Mouse (Mus musculus): ENCODE data around the gene Ak2. TPM values are rescaled to one million over a fixed set of nuclear protein-coding genes. Genes with fewer than 3 reads are reported as not detected.
A peak's percentile ranks its signal among the peaks of the same experiment; 100 is the strongest.

The Ak2 gene
- total RNA-seq, 4 experiments from 2014 or later = 24.9 to 28.2 (median 26.3) TPM

DNA sequence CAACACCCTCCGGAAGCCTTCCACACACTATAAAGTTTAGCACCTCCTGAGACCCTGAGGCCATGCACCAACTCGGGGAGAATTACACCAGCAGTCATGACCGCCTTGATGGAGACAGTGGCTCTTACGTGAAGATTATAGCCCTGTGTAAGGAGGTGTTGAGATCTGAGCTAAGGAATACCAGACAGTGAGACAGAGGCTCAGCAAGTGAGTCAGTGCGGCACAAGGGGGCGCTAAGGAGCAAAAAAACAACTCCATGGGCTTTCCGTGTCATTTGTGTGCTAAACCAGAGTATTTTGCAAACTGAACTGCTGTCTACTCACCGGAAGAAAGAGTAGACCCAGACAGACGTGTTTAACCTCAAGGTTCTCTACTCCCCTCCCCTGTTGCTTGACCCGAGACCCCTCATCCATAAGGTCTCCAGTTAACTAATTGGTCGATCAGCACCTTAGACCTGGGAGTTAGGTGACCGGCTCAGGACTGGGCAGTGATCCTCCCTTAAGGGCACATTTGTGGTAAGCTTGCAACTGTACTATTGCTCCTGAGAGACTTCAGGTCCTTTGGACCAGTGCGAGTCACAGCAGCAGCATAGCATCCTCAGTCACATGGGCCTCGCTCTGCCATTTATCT lies 20.6 kb upstream of the Ak2 start:
- peak in 1 of 2 experiments; percentile 30 for DNase-seq (ENCODE audit: low spot score in 2 of 2)

DNA sequence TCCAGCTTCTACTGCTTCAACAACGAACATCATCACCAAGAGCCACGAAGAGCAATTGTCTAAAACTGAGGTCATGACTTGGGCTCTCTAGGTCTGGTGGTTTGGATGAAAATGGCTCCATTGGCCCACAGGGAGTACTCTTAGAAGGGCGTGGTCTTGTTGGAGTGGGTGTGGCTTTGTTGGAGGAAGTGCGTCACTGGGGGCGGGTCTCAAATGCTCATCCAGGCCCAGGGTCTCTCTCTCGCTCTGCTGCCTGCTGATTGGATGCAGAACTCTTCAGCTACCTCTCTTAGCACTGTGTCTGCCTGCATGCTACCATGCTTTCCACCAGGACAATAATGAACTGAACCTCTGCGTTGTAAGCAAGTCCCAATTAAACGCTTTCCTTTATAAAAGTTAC lies 17.1 kb upstream of the Ak2 start:
- DNase-seq (ENCODE audit: low spot score in 2 of 2) = no peak

DNA sequence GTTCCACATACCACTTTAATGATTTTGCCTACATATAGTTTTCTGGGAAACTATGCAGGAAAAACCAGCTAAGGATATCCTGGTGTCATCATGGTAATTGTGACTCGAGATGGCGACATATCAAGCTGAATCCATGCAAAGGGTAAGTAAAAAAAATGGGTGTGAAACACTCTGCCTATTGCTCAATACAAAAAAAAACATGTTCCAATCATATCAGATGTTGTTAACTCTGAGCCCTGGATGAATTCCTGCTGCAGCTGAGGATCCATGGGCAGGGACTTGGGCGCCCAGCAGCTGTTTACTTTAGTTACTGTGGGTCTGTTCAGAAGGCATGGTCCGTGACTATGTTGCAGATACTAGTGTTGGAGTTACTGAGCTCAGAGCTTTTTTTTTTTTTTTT lies 15.2 kb upstream of the Ak2 start:
- DNase-seq (ENCODE audit: low spot score in 2 of 2) = no peak

GRCm38 (mm10) chr4:128977217-128977616 lies 14.5 kb upstream of the Ak2 start:
- DNase-seq (ENCODE audit: low spot score in 2 of 2) = no peak

DNA sequence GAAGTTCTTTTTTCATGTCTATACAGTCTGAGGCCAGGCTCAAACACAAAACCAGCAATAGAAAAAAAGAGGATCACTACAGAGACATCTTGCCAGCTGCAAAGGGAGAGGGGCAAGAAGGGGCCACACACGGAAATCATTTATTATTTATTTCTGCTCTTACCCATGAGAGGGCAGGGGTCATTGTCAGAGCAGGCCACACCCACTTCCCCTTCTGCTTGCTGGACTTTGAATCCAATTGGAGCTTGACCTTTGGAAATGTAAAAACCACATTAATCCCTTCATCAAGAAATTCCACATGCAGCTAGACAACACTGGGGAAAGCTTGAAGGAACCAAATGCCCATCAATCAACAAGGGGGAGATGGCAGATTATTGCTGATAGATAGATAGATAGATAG lies 13.1 kb upstream of the Ak2 start:
- DNase-seq (ENCODE audit: low spot score in 2 of 2) = no peak

- DNase-seq (ENCODE audit: low spot score in 2 of 2) = no peak
Measured at GRCm38 (mm10) chr4:128980890-128981832, 10.6 kb upstream of the Ak2 start.

DNA sequence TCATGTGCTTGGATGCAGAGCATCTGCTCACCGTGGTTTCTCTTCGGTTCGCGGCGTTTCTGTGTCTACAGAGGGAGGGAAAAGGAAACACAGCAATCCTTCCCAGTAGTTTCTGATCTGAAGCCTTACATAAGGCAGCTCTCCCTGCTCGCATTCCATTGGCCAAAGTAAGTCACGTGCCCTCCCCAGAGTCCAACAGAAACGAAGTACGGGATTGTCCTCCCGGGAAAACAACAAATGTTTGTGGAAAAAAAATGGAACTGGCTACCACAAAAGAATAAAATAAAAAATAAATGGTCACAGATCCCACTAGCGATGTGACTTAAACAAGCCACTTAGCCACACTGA lies 10.0 kb upstream of the Ak2 start:
- DNase-seq (ENCODE audit: low spot score in 2 of 2) = no peak

- no peak for DNase-seq (ENCODE audit: low spot score in 2 of 2)
Measured at GRCm38 (mm10) chr4:128983151-128983550, 8.6 kb upstream of the Ak2 start.

DNA sequence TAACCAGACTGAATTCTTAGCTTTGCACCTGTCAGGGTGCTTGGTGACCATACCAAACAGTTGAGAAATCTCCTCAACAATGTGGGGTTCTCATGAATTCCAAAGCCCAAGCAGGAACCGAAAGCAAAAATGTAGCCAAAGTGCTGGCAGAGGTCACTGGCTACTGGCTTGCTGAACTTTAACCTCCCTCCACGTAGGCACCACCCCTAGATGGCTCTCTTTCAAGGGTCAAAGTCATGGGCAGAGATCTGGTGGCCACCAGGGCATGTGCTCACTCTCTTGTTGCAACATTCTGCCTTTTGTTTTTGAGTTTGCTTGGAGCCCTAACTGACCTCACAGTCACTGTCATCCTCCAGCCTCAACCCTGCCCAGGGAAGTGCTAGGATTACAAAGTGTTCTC lies 8.1 kb upstream of the Ak2 start:
- DNase-seq (ENCODE audit: low spot score in 2 of 2) = no peak

DNA sequence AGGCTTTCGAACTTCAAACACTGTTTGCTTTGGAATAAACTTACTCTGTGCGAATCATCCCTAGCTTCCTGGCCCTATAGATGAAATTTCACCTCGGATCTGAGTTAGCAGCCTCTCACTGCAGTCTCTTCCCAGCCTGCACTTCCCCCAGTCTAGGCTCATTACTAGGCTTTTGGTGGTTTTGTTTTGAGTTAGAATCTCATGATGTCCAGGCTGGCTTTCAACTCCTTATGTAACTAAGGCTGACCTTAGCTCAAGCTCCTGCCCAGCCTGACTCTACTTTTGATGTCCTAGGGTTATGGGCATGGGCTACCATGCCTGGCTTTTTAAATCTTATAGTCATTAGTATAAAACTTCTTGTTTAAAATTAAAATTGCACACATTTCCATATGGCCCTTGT lies 7.2 kb upstream of the Ak2 start:
- no peak for DNase-seq (ENCODE audit: low spot score in 2 of 2)

- DNase-seq (ENCODE audit: low spot score in 2 of 2) = no peak
Measured at GRCm38 (mm10) chr4:128988911-128989310, 2.8 kb upstream of the Ak2 start.

GRCm38 (mm10) chr4:128989678-128990077 lies 2.1 kb upstream of the Ak2 start:
- DNase-seq (ENCODE audit: low spot score in 2 of 2) = no peak

GRCm38 (mm10) chr4:128992176-128992575 lies 418 bp downstream of the Ak2 start:
- DNase-seq (ENCODE audit: low spot score in 2 of 2) = no peak

DNA sequence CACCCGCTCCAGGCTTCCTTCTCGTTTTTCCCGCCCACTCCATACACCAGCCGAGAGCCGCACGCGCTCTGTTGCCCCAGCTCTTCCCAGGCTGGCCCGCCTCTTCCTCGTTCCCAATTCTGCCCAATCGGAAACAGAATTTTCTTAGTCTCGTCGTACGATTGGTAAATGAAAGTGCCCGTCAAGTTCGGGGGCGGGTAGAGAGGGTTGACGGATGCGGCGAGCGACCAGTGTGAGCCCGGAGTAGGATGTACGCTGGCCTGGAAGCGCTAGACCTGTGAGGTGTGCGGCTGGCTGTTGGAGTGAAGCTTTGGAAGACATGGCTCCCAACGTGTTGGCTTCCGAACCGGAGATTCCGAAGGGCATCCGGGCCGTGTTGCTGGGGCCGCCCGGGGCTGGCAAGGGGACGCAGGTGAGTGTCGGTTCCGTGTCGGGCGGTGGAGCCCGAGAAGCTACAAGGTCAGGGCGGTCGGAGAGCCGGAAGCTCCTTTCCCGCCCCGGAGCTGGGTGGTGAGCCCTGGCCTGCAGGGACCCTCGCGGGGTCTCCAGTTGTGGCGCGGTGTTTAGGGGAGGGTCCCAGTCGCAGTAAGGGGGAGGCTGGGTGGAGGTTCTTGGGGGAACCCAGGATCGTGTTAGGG lies 1.4 kb downstream of the Ak2 start:
- peak; percentile 90 to 93 for DNase-seq (ENCODE audit: low spot score in 2 of 2)

GRCm38 (mm10) chr4:128993675-128994074 lies 1.9 kb downstream of the Ak2 start:
- DNase-seq (ENCODE audit: low spot score in 2 of 2) = no peak

DNA sequence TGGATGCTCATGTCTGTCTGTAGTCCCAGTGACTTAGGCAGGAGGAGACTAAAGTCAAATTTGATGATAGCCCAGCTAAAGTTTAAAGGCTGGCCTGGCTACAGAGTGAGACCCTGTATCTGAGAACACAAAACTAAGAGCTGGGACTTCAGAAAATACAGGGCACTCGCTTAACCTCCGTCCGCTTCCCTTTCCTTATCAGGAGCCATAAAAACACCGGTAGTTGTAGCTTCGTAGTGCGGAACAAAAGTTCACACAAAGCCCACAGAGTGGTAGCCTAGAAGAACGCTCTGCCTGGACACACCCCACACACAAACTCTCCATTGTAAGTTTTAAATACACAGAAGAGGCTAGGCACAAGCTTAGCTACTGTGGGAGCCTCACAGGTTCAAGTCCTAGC lies 3.5 kb downstream of the Ak2 start:
- no peak for DNase-seq (ENCODE audit: low spot score in 2 of 2)

- DNase-seq (ENCODE audit: low spot score in 2 of 2) = no peak
Measured at GRCm38 (mm10) chr4:128997258-128997657, 5.5 kb downstream of the Ak2 start.

- DNase-seq (ENCODE audit: low spot score in 2 of 2) = no peak
Measured at GRCm38 (mm10) chr4:128998401-128998800, 6.6 kb downstream of the Ak2 start.

- DNase-seq (ENCODE audit: low spot score in 2 of 2) = no peak
Measured at GRCm38 (mm10) chr4:129000786-129001185, 9.0 kb downstream of the Ak2 start.

DNA sequence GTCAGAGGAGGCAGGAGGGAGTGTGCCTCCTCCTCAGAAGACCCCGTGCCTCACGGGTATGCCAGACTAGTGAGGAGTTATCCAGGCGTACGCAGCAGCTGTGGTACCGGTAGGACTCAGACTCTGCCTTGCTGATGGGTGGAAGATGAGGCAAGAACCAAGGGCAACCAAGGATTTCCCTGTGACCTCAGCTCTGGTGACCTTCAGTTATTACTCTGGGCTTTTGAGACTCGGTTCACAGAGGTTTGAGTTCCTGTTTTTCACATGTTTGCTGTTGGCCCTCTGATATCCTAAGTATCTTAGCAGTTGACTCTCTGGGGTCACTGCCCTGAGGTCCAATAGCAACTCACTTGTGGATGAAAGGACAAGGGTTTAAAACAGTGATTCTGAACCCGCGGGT lies 12.0 kb downstream of the Ak2 start:
- no peak for DNase-seq (ENCODE audit: low spot score in 2 of 2)

- no peak for DNase-seq (ENCODE audit: low spot score in 2 of 2)
Measured at GRCm38 (mm10) chr4:129008006-129008519, 16.3 kb downstream of the Ak2 start.

- DNase-seq (ENCODE audit: low spot score in 2 of 2) = no peak
Measured at GRCm38 (mm10) chr4:129008672-129009071, 16.9 kb downstream of the Ak2 start.
